Mouse (Mus musculus) MEL (cell line): ENCODE data around the gene Unc79.

Source experiments
- BHLHE40 ChIP-seq: IDR thresholded peaks from 2 replicates; pipeline ENCODE4 v1.6.1; 2012; ENCODE audit warnings: low read depth, mild to moderate bottlenecking, inconsistent platforms, low read length, improper control_type of control experiment, borderline replicate concordance
- ELF1 ChIP-seq: IDR thresholded peaks from 2 replicates; pipeline ENCODE4 v1.6.1; 2014; ENCODE audit warnings: low read depth, mild to moderate bottlenecking, inconsistent platforms, low read length, improper control_type of control experiment, moderate library complexity
- EP300 ChIP-seq, 2 experiments: IDR thresholded peaks; 2 replicates each; pipeline ENCODE4 v1.6.1; 2011; ENCODE audit warnings: improper control_type of control experiment in 2 of 2, low read length in 2 of 2, low read depth in 1 of 2, mild to moderate bottlenecking in 1 of 2
- HCFC1 ChIP-seq: IDR thresholded peaks from 2 replicates; pipeline ENCODE4 v1.6.1; 2012; ENCODE audit warnings: low read depth, mild to moderate bottlenecking, inconsistent platforms, low read length, improper control_type of control experiment, moderate library complexity
- MAX ChIP-seq: IDR thresholded peaks from 2 replicates; pipeline ENCODE4 v1.6.1; 2011; ENCODE audit warnings: low read length, improper control_type of control experiment
- MEF2A ChIP-seq: IDR thresholded peaks from 2 replicates; pipeline ENCODE4 v1.6.1; 2014; ENCODE audit warnings: low read depth, mild to moderate bottlenecking, inconsistent platforms, low read length, improper control_type of control experiment; ENCODE audit not compliant: poor library complexity, insufficient replicate concordance, severe bottlenecking; ENCODE audit errors: extremely low read depth
- MYC ChIP-seq: IDR thresholded peaks from 2 replicates; pipeline ENCODE4 v1.6.1; 2011; ENCODE audit warnings: low read depth, mild to moderate bottlenecking, low read length, improper control_type of control experiment, moderate library complexity
- POLR2A ChIP-seq, 2 experiments: IDR thresholded peaks; 2 replicates each; pipeline ENCODE4 v1.6.1; 2011 to 2012; ENCODE audit warnings: low read length in 2 of 2, mild to moderate bottlenecking in 2 of 2, control low read depth in 1 of 2, improper control_type of control experiment in 1 of 2, low read depth in 1 of 2, moderate library complexity in 1 of 2; ENCODE audit not compliant: control insufficient read depth in 1 of 2, insufficient read depth in 1 of 2, poor library complexity in 1 of 2
- POLR2AphosphoS2 ChIP-seq: IDR thresholded peaks from 2 replicates; pipeline ENCODE4 v1.6.1; 2011; ENCODE audit warnings: low read length, improper control_type of control experiment
- SIN3A ChIP-seq: IDR thresholded peaks from 2 replicates; pipeline ENCODE4 v1.6.1; 2012; ENCODE audit warnings: low read length, improper control_type of control experiment, inconsistent platforms
- TAL1 ChIP-seq: IDR thresholded peaks from 2 replicates; pipeline ENCODE4 v1.6.1; 2012; ENCODE audit warnings: mild to moderate bottlenecking, inconsistent platforms, low read length, moderate library complexity, mixed read lengths
- TCF12 ChIP-seq: IDR thresholded peaks from 2 replicates; pipeline ENCODE4 v1.6.1; 2014; ENCODE audit warnings: low read depth, mild to moderate bottlenecking, inconsistent platforms, low read length, improper control_type of control experiment, moderate library complexity
- USF1 ChIP-seq: IDR thresholded peaks from 2 replicates; pipeline ENCODE4 v1.6.1; 2014; ENCODE audit warnings: low read depth, mild to moderate bottlenecking, inconsistent platforms, low read length, improper control_type of control experiment, moderate library complexity
- ZKSCAN1 ChIP-seq: IDR thresholded peaks from 2 replicates; pipeline ENCODE4 v1.6.1; 2012; ENCODE audit warnings: low read depth, mild to moderate bottlenecking, inconsistent platforms, low read length, improper control_type of control experiment, moderate library complexity

- no peak for TF ChIP-seq SIN3A
- no peak for TF ChIP-seq EP300 (IDR thresholded peaks at IDR 0.05; ENCODE audit: low read depth in 1 of 2, low read length in 2 of 2)
- no peak for TF ChIP-seq BHLHE40
- TF ChIP-seq TAL1, result no peak
- no peak for TF ChIP-seq POLR2A (IDR thresholded peaks at IDR 0.05; ENCODE audit: control insufficient read depth in 1 of 2, insufficient read depth in 1 of 2, low read depth in 1 of 2, low read length in 2 of 2, poor library complexity in 1 of 2)
- TF ChIP-seq ELF1, result no peak
- no peak for TF ChIP-seq MAX
- no peak for TF ChIP-seq TCF12
- TF ChIP-seq MYC, result no peak
- TF ChIP-seq MEF2A, result no peak
- no peak for TF ChIP-seq USF1
- no peak for TF ChIP-seq HCFC1
- no peak for TF ChIP-seq POLR2AphosphoS2
- TF ChIP-seq ZKSCAN1, result no peak
Measured at GRCm38 (mm10) chr12:103128914-103129313, 180.3 kb downstream of the Unc79 start.
